Mouse (Mus musculus): ENCODE measurements around the gene Arhgap8. TPM values are rescaled to one million over a fixed set of nuclear protein-coding genes. Genes with fewer than 3 reads are reported as not detected.

The Arhgap8 gene
- polyA plus RNA-seq, 1 experiment: 6.3 TPM

DNA sequence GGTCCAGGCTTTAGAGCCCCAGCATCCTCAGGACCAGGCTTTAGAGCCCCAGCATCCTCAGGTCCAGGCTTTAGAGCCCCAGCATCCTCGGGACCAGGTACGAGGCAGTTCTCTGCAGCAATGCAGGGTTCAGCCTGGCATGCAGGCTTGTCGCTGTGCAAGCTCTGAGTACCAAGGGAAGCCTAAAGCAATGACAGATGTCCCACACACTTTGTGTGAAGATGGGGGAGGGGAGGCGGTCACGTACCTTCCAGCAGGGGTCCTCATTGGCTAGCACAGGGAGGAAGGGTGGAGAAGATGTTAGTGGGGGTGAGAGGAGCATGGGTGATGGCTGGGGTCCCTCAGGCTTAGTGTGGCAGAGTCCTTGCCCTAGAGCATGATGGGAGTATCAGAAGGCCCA, 73.8 kb downstream of the Arhgap8 start:
- Histone ChIP-seq H3K4me1 (ENCODE audit: control insufficient read depth, insufficient read depth, insufficient read length, low read length) (no peaks in the 10 kb centered on the region), H3K27me3 (ENCODE audit: control insufficient read depth, insufficient read depth, low read length) (no peaks in the 10 kb centered on the region), H3K4me3 (ENCODE audit: low read depth, low read length) (no peak overlapping the region), H3K36me3 (ENCODE audit: control insufficient read depth, insufficient read depth, low read length) (peaks cover 1% of the 10 kb centered on the region; the same call in 1 of the 2 replicates), H3K27ac (ENCODE audit: insufficient read depth, low read depth, low read length) (no peak overlapping the region)
- WGBS: 87% methylated on average over 5 of the region's 5 CpGs
- TF ChIP-seq POLR2A (IDR thresholded peaks at IDR 0.05; ENCODE audit: low read depth, low read length) (no peak), CTCF (IDR thresholded peaks at IDR 0.05; ENCODE audit: extremely low read depth, insufficient read length, insufficient replicate concordance, low read depth, low read length) (no peak)

DNA sequence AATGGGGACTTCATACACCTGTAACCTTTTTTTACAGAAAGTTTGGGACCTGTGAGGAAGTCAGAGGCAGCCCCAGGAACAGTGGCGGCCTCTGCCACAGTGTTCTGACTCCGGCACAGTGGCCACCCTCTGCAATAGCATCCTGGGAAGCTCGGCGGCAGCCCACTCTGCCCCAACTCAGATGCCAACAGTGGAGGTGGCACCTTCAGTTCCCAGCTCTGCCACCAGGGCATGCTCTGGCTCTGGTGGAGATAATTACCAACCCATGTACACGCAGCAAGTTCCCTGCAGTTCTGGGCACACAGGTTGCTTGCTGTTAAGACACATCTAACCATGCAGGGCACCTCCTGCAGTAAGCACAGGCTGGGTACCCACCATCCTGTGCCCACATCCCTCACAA, 80.3 kb downstream of the Arhgap8 start:
- 71% methylated on average over 5 of the region's 5 CpGs for WGBS
- no peak overlapping the region for H3K4me3 ChIP-seq (ENCODE audit: low read depth, low read length)
- no peak overlapping the region for H3K27ac ChIP-seq (ENCODE audit: insufficient read depth, low read depth, low read length)
- TF ChIP-seq CTCF (IDR thresholded peaks at IDR 0.05; ENCODE audit: extremely low read depth, insufficient read length, insufficient replicate concordance, low read depth, low read length) (peak; percentile 36; the same call in 1 of the 2 replicates), POLR2A (IDR thresholded peaks at IDR 0.05; ENCODE audit: low read depth, low read length) (no peak)
- H3K36me3 ChIP-seq (ENCODE audit: control insufficient read depth, insufficient read depth, low read length): peaks cover 1% of the 10 kb centered on the region; the same call in 1 of the 2 replicates
- H3K4me1 ChIP-seq (ENCODE audit: control insufficient read depth, insufficient read depth, insufficient read length, low read length): no peaks in the 10 kb centered on the region
- no peaks in the 10 kb centered on the region for H3K27me3 ChIP-seq (ENCODE audit: control insufficient read depth, insufficient read depth, low read length)

DNA sequence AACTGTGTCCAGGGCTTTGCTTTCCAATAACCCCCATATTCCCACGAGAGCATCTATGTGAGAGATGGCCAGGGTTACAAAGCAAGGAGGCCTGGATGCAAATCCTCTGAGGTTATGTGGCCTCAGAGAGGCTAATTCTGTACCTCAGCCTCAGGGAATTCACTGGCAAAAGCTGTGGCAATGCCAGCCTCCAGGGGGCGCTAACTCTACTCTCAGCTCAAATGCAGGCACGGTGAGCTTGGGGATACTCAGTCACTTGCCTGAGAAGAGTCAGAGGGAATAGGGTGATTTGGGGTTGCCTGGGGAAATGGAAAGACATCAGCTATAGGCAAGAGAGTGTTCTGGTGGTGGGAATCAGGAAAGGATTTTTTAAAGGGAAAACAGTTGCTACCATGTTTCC, 83.8 kb downstream of the Arhgap8 start:
- no peak for TF ChIP-seq POLR2A (IDR thresholded peaks at IDR 0.05; ENCODE audit: low read depth, low read length)
- peak; percentile 76; the same call in 1 of the 2 replicates for TF ChIP-seq CTCF (IDR thresholded peaks at IDR 0.05; ENCODE audit: extremely low read depth, insufficient read length, insufficient replicate concordance, low read depth, low read length)

DNA sequence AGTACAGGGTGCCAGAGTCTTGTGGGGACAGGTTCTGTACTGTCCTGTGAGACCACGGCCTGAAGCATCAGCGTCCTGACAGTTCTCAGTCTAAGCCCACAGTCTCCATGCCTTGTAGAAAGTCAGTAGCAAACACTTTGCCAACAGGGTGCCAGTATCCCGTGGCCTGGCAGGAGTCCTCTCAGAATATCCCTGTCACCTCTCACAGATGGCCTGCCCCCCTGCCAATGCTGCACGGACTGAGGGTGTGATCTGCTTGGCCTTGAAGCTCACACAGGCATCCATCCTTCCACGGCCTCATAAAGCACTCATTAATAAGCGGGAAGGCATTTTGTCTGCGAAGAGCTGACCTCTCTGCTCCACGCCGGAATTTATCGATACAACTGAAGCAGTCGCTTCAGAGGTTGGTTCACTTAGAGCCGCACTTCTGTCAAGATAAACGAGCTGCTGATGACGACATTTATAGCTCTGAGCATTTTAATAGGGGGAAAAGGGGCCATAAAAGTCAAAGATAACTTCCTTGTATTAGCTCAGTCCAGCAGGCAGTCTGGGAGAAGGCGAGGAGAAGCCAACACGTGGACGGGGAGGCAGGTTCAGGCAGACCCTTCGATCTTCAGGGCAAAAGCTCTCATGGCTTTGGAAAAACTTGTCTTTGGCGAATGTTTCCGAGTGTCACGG, 89.6 kb downstream of the Arhgap8 start:
- 26% methylated on average over 21 of the region's 21 CpGs for WGBS
- no peak for TF ChIP-seq CTCF (IDR thresholded peaks at IDR 0.05; ENCODE audit: extremely low read depth, insufficient read length, insufficient replicate concordance, low read depth, low read length)
- no peak for TF ChIP-seq POLR2A (IDR thresholded peaks at IDR 0.05; ENCODE audit: low read depth, low read length)
- H3K36me3 ChIP-seq (ENCODE audit: control insufficient read depth, insufficient read depth, low read length): no peaks in the 10 kb centered on the region

More for the DNA sequence above, 83.8 kb downstream of the Arhgap8 start:
- peaks cover 3% of the 10 kb centered on the region; the same call in 1 of the 2 replicates for H3K4me1 ChIP-seq (ENCODE audit: control insufficient read depth, insufficient read depth, insufficient read length, low read length)
- H3K36me3 ChIP-seq (ENCODE audit: control insufficient read depth, insufficient read depth, low read length): no peaks in the 10 kb centered on the region
- WGBS: 35% methylated on average over 3 of the region's 3 CpGs
- no peaks in the 10 kb centered on the region for H3K27me3 ChIP-seq (ENCODE audit: control insufficient read depth, insufficient read depth, low read length)
- no peak overlapping the region for H3K4me3 ChIP-seq (ENCODE audit: low read depth, low read length)
- no peak overlapping the region for H3K27ac ChIP-seq (ENCODE audit: insufficient read depth, low read depth, low read length)

DNA sequence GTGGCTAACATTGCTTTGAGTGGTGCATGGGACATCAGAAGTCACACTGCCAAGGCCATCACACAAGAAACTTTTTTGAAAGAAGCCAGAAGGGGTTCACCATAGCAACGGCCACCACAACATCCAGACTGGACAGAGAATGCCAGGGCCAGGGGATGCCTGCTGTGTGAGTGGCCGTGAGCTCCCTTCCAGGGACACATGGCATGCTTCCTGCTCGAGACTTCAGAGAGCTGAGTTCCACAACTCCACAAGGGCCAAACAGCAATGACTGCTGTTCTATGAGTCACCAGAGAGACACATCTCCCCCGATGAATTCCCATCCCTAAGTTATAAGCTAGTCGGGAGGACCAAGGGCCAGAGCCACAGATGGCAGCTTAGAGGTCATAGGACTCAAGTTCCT, 91.3 kb downstream of the Arhgap8 start:
- no peaks in the 10 kb centered on the region for H3K36me3 ChIP-seq (ENCODE audit: control insufficient read depth, insufficient read depth, low read length)
- H3K27me3 ChIP-seq (ENCODE audit: control insufficient read depth, insufficient read depth, low read length): no peaks in the 10 kb centered on the region
- H3K27ac ChIP-seq (ENCODE audit: insufficient read depth, low read depth, low read length): no peak overlapping the region
- no peak overlapping the region for H3K4me3 ChIP-seq (ENCODE audit: low read depth, low read length)
- H3K4me1 ChIP-seq (ENCODE audit: control insufficient read depth, insufficient read depth, insufficient read length, low read length): peaks cover 17% of the 10 kb centered on the region; the same call in 1 of the 2 replicates
- TF ChIP-seq POLR2A (IDR thresholded peaks at IDR 0.05; ENCODE audit: low read depth, low read length) (no peak), CTCF (IDR thresholded peaks at IDR 0.05; ENCODE audit: extremely low read depth, insufficient read length, insufficient replicate concordance, low read depth, low read length) (no peak)
- 82% methylated on average over 5 of the region's 5 CpGs for whole genome bisulfite sequencing

More for the DNA sequence above, 89.6 kb downstream of the Arhgap8 start:
- Histone ChIP-seq H3K27ac (ENCODE audit: insufficient read depth, low read depth, low read length) (no peak overlapping the region), H3K27me3 (ENCODE audit: control insufficient read depth, insufficient read depth, low read length) (no peaks in the 10 kb centered on the region), H3K4me1 (ENCODE audit: control insufficient read depth, insufficient read depth, insufficient read length, low read length) (peaks cover 17% of the 10 kb centered on the region; the same call in 1 of the 2 replicates), H3K4me3 (ENCODE audit: low read depth, low read length) (no peak overlapping the region)

DNA sequence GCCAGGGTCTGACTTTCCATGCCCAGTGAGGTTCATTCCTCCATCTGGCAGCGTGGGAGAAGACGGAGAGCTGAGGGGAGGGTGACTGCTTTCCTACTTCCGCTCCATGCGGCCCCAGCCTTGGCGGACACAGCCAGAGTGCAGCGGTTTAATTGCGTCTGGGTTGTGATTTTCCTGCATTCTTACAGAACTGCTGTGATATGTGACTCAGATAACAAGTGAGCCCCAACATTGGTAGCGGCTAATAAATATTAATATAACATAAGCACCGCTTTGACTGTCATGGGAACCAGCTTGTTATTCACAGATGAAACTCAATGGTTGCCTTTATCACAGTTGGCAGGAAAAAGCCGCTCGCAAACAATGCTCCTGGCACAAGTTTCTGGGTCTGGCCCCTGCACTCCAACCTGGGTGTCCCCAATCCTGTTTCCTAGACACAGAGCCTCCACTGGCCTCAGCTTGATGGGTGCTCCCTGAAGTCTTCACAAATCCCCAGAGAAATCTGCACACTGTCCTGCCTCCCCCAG, 93.0 kb downstream of the Arhgap8 start:
- 42% methylated on average over 11 of the region's 11 CpGs for WGBS
- Histone ChIP-seq H3K4me3 (ENCODE audit: low read depth, low read length) (no peak overlapping the region), H3K27ac (ENCODE audit: insufficient read depth, low read depth, low read length) (no peak overlapping the region), H3K27me3 (ENCODE audit: control insufficient read depth, insufficient read depth, low read length) (no peaks in the 10 kb centered on the region), H3K36me3 (ENCODE audit: control insufficient read depth, insufficient read depth, low read length) (no peaks in the 10 kb centered on the region), H3K4me1 (ENCODE audit: control insufficient read depth, insufficient read depth, insufficient read length, low read length) (peaks cover 16% of the 10 kb centered on the region; the same call in 1 of the 2 replicates)
- TF ChIP-seq POLR2A (IDR thresholded peaks at IDR 0.05; ENCODE audit: low read depth, low read length): no peak
- no peak for TF ChIP-seq CTCF (IDR thresholded peaks at IDR 0.05; ENCODE audit: extremely low read depth, insufficient read length, insufficient replicate concordance, low read depth, low read length)

DNA sequence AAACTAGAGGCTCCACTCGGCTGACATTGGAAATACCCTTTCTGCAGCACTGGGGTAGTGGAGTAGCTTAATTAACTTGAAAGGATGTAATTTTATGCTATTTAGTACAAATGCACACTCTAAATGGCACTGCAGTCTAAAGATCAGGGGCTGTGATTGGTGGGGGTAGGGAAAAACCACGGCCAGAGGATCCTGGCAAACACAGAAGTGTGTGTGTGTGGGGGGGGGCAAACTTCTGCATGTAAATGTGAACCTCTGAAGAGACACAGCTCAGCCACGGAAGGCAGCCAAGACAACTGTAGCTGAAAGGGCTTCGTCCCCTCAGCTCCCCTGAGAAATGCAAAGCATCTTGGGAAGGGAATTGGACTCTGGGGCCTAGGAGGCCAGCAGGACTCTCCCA, 95.3 kb downstream of the Arhgap8 start:
- H3K4me1 ChIP-seq (ENCODE audit: control insufficient read depth, insufficient read depth, insufficient read length, low read length): peaks cover 2% of the 10 kb centered on the region; the same call in 1 of the 2 replicates
- H3K4me3 ChIP-seq (ENCODE audit: low read depth, low read length): no peak overlapping the region
- no peak for TF ChIP-seq CTCF (IDR thresholded peaks at IDR 0.05; ENCODE audit: extremely low read depth, insufficient read length, insufficient replicate concordance, low read depth, low read length)
- TF ChIP-seq POLR2A (IDR thresholded peaks at IDR 0.05; ENCODE audit: low read depth, low read length): no peak
- H3K27me3 ChIP-seq (ENCODE audit: control insufficient read depth, insufficient read depth, low read length): no peaks in the 10 kb centered on the region
- H3K36me3 ChIP-seq (ENCODE audit: control insufficient read depth, insufficient read depth, low read length): no peaks in the 10 kb centered on the region
- H3K27ac ChIP-seq (ENCODE audit: insufficient read depth, low read depth, low read length): no peak overlapping the region
- WGBS: 58% methylated on average over 4 of the region's 4 CpGs
